In the genomic region with DNA sequence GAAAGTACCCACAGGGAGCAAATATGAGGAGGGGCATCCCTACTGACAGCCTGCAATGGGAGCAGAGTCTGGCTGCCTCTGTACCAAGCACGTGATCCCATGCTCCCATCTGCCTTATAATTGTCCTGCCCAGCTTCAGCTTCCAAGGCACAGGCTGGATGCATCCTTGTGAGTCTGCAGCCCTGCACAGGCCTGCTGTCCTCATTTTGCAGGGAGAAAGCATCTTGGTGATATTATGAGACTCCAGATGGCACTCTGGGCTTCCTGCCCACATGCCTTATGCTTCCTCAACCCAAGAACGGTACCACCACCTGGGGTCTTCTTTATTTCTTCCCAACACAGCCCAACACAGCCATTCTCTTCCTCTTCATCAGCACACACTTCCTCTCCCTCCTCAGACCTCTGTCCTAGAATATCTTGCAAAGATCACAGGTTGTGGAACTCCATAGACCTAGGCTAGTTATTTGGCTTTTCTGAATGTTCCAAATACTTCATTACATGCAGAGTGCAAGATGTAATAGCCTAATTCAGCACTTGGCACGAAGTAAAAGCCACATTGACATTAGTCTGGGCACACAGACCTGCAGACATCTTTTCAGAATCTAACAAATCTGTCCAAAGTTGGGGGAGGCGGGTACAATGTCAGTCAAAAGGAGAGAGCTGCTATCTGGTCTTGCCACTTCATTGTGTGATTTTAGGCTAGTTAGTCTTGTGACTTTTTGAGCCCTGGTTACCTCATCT, we compare ENCODE assay signal across 10 mouse cellular contexts.
DNase-seq lines count a peak whose midpoint lies in the region; ATAC-seq lines count a peak whose summit lies in the region.
"Had no signal": no experiment of that assay in that cellular context is flagged by ENCODE, and none has a peak within 500 bp of the region (broad histone marks: within the 10 kb centered on the region; RNA-seq: fewer than 3 reads in every experiment).

No protein-coding gene starts in this region.

- no peak overlapping the region for H3K4me3 ChIP-seq in hindbrain, embryonic 12.5 days
- H3K4me3 ChIP-seq in hindbrain, embryonic 11.5 days (ENCODE audit: low read depth, low read length), result no peak overlapping the region
- H3K4me3 ChIP-seq in forebrain, embryonic 15.5 days, result no peak overlapping the region

- H3K4me1 ChIP-seq in hindbrain, embryonic 12.5 days, result no peaks in the 10 kb centered on the region
- no peaks in the 10 kb centered on the region for H3K4me1 ChIP-seq in hindbrain, embryonic 11.5 days (replicated peaks; ENCODE audit: control insufficient read depth, insufficient read depth, low read length)
- H3K4me1 ChIP-seq in forebrain, embryonic 15.5 days, result peaks cover 6% of the 10 kb centered on the region

- DNase-seq in hindbrain, embryonic 11.5 days (ENCODE audit: low spot score), result no peak
- peak; percentile 71 to 76 for DNase-seq in layer of hippocampus, postnatal 25 days (ENCODE audit: extremely low spot score in 1 of 2, low spot score in 1 of 2)
- DNase-seq in right cerebral cortex, postnatal 14 days, result peak; percentile 81
- DNase-seq in urinary bladder, postnatal 14 days (ENCODE audit: low spot score), result no peak
- DNase-seq in spleen, postnatal 36 days (ENCODE audit: low spot score in 2 of 2), result no peak

- peak; percentile 60; the same call in 1 of the 2 replicates for ATAC-seq in hindbrain, embryonic 12.5 days (ENCODE audit: low FRiP score)
- ATAC-seq in hindbrain, embryonic 11.5 days (ENCODE audit: low FRiP score), result no peak
- peak; percentile 99 for ATAC-seq in forebrain, embryonic 15.5 days (replicated peaks)
- no peak for ATAC-seq in monocyte, adult 5-6 weeks (replicated peaks; ENCODE audit: insufficient number of reproducible peaks, low FRiP score, low TSS enrichment, poor library complexity, severe bottlenecking)
- ATAC-seq: intestine, postnatal 0 days; lung, postnatal 0 days had no signal

- H3K9ac ChIP-seq in hindbrain, embryonic 12.5 days, result no peak overlapping the region
- no peak overlapping the region for H3K9ac ChIP-seq in hindbrain, embryonic 11.5 days (ENCODE audit: low read depth, low read length)
- no peak overlapping the region for H3K9ac ChIP-seq in forebrain, embryonic 15.5 days (replicated peaks)

- 72% methylated on average over 4 of the region's 4 CpGs for WGBS in hindbrain, embryonic 12.5 days
- WGBS in hindbrain, embryonic 11.5 days, result 73% methylated on average over 4 of the region's 4 CpGs
- 35% methylated on average over 4 of the region's 4 CpGs for WGBS in forebrain, embryonic 15.5 days

- H3K4me2 ChIP-seq in hindbrain, embryonic 12.5 days (replicated peaks), result no peak overlapping the region
- H3K4me2 ChIP-seq in hindbrain, embryonic 11.5 days (replicated peaks; ENCODE audit: low read depth, low read length), result no peak overlapping the region
- 0 out of 2 replicates have a peak overlapping the region, but pooled peaks have one; percentile 15 for H3K4me2 ChIP-seq in forebrain, embryonic 15.5 days (replicated peaks)

- H3K9me3 ChIP-seq in hindbrain, embryonic 12.5 days (replicated peaks), result no peaks in the 10 kb centered on the region
- H3K9me3 ChIP-seq in hindbrain, embryonic 11.5 days (ENCODE audit: control insufficient read depth, low read length), result no peaks in the 10 kb centered on the region
- H3K9me3 ChIP-seq in forebrain, embryonic 15.5 days, result no peaks in the 10 kb centered on the region

- no peaks in the 10 kb centered on the region for H3K36me3 ChIP-seq in hindbrain, embryonic 12.5 days
- H3K36me3 ChIP-seq in hindbrain, embryonic 11.5 days (ENCODE audit: control insufficient read depth, insufficient read depth, low read length), result no peaks in the 10 kb centered on the region
- no peaks in the 10 kb centered on the region for H3K36me3 ChIP-seq in forebrain, embryonic 15.5 days

- no peak overlapping the region for H3K27ac ChIP-seq in hindbrain, embryonic 12.5 days
- H3K27ac ChIP-seq in hindbrain, embryonic 11.5 days (ENCODE audit: low read depth, low read length), result no peak overlapping the region
- H3K27ac ChIP-seq in forebrain, embryonic 15.5 days (replicated peaks), result peak overlapping the region; percentile 93

- H3K27me3 ChIP-seq in hindbrain, embryonic 12.5 days, result no peaks in the 10 kb centered on the region
- no peaks in the 10 kb centered on the region for H3K27me3 ChIP-seq in hindbrain, embryonic 11.5 days (ENCODE audit: control insufficient read depth, insufficient read depth, low read length)
- H3K27me3 ChIP-seq in forebrain, embryonic 15.5 days, result no peaks in the 10 kb centered on the region

Comparison
In these comparisons a context has a peak if more than half of its experiments do, and no peak if none do; other contexts are left out.
1. ATAC-seq: peak in hindbrain, embryonic 12.5 days (single experiment) and forebrain, embryonic 15.5 days (single experiment); none in hindbrain, embryonic 11.5 days (single experiment) and monocyte, adult 5-6 weeks (single experiment).
2. DNase-seq: peak in layer of hippocampus, postnatal 25 days (2 of 2) and right cerebral cortex, postnatal 14 days (single experiment); none in hindbrain, embryonic 11.5 days (single experiment), urinary bladder, postnatal 14 days (single experiment) and spleen, postnatal 36 days (0 of 2).